Mouse (Mus musculus) Patski (cell line): ENCODE results near the gene Stx17. TPM values are rescaled to one million over a fixed set of nuclear protein-coding genes. Genes with fewer than 3 reads are reported as not detected.

Experiments
- ATAC-seq: fragments of 100-300 bp; one replicate; pipeline ENCODE4 v1.8.0; 2021
- CTCF ChIA-PET: fragments of 350-600 bp; sonication (Branson Sonifier 250); formaldehyde crosslinking; loops from one replicate; lab custom pipeline; 2022; ENCODE audit warnings: inconsistent platforms; lab: Charles Lee
- POLR2A ChIA-PET: fragments of 350-600 bp; sonication (Branson Sonifier 250); formaldehyde crosslinking; loops from one replicate; lab custom pipeline; 2022; ENCODE audit warnings: antibody characterized with exemption, inconsistent platforms; lab: Charles Lee
- DNase-seq: peaks from one replicate; pipeline ENCODE4 v3.0.0-alpha.2; 2011; ENCODE audit warnings: low read depth, low spot score
- H3K27me3 ChIP-seq: fragments of 371-371 bp; one replicate; pipeline ENCODE4 v1.5.1; 2021
- CTCF ChIP-seq: fragments of 100-300 bp; IDR thresholded peaks from one replicate; pipeline ENCODE4 v1.5.1; 2021
- in situ Hi-C: fragments of 300-500 bp; cut with MboI; formaldehyde crosslinking; loops from 3 replicates; pipeline ENCODE4 v1.11.1; 2018; ENCODE audit warnings: low pct_unique_long_range_greater_than_20kb, mixed read lengths
- polyA plus RNA-seq: library from polyadenylated mRNA; unstranded; gene quantifications from one replicate; pipeline ENCODE4 v1.2.3, GENCODE M21; 2021

Gene Stx17
- polyA plus RNA-seq, 1 experiment from 2014 or later, result 19.7 TPM

DNA sequence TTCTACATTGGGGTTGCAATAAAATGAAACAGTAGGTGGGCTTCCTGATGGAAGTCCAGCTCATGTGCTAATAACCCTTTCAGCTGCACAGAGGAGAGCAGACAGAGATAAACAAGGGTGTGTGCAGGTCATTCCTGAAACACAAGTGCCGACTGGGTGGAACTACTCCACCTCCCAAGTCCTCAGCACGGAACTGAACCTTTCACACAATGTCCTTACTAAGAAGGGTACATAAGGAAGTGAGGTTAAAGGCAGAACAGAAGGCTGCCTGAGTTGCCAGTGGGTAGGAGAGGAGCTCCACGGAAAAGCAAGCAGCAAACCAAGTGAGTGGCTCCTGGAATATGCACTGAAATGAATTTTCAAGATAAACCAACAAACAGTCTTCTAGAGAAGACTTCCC, 102.1 kb downstream of the Stx17 start:
- DNase-seq (no peak), ATAC-seq (no peak)
- H3K27me3 ChIP-seq, result no peaks in the 10 kb centered on the region
- in situ Hi-C loops, result loop anchor here (10.0 kb wide), 1 partner anchor 158 kb away; no protein-coding TSS in a partner anchor
- ChIA-PET POLR2A (no interaction called here), CTCF (interaction anchor here (2.4 kb wide), 1 partner anchor 154 kb away, joined by 15 read pairs; no protein-coding TSS in a partner anchor)
- TF ChIP-seq CTCF, result no peak

Other genes with a start within 250 kb of the Stx17 start
- gene Nr4a3, start 79.8 kb upstream of the Stx17 start, polyA plus RNA-seq, result 0.08 TPM
- 41.4 TPM for gene Erp44, start 154.6 kb downstream of the Stx17 start, polyA plus RNA-seq
- 9.3 TPM for gene Invs, start 154.8 kb downstream of the Stx17 start, polyA plus RNA-seq